Mouse (Mus musculus) cerebellum, adult 2 months (tissue): ENCODE measurements at regions not wholly inside any gene's neighbourhood (a gene's known extent, or its start where the extent isn't known, plus 50 kb on each side); places are given as distances from the start of the nearest gene placed in this dataset.

Source experiments
- DNase-seq, 2 experiments: peaks; one replicate each; pipeline ENCODE4 v3.0.0; 2021
- H3K27ac ChIP-seq: fragments of 200-500 bp; 2 replicates; pipeline ENCODE4 v1.5.1; 2012; ENCODE audit warnings: low read length, control low read depth, inconsistent platforms; ENCODE audit not compliant: insufficient read depth
- H3K27me3 ChIP-seq: fragments of 200-500 bp; 2 replicates; pipeline ENCODE4 v1.6.1; 2012; ENCODE audit warnings: inconsistent platforms, mild to moderate bottlenecking, low read length, moderate library complexity; ENCODE audit not compliant: control insufficient read depth, insufficient read depth
- H3K4me1 ChIP-seq: fragments of 200-500 bp; 2 replicates; pipeline ENCODE4 v1.6.1; 2011; ENCODE audit warnings: low read length; ENCODE audit not compliant: control insufficient read depth, insufficient read depth
- H3K4me3 ChIP-seq: fragments of 200-500 bp; replicated peaks from 2 replicates; pipeline ENCODE3; 2011; ENCODE audit warnings: mild to moderate bottlenecking, low read depth, low read length, control low read depth; ENCODE audit not compliant: insufficient read depth
- CTCF ChIP-seq: fragments of 200-500 bp; IDR thresholded peaks from 2 replicates; pipeline ENCODE4 v1.5.1; 2011; ENCODE audit warnings: low read depth, mild to moderate bottlenecking, control low read depth, low read length, moderate library complexity, borderline replicate concordance; ENCODE audit not compliant: insufficient read depth
- POLR2A ChIP-seq: fragments of 200-500 bp; IDR thresholded peaks from 2 replicates; pipeline ENCODE4 v1.6.1; 2011; ENCODE audit warnings: low read length, control low read depth, borderline replicate concordance; ENCODE audit not compliant: insufficient read depth
- WGBS: fragments of 180-500 bp; shearing (Covaris S2); methylation state at CpG from one replicate; pipeline ENCODE4 v1.1.7; 2018; 5-methylcytosine and 5-hydroxymethylcytosine counted together

DNA sequence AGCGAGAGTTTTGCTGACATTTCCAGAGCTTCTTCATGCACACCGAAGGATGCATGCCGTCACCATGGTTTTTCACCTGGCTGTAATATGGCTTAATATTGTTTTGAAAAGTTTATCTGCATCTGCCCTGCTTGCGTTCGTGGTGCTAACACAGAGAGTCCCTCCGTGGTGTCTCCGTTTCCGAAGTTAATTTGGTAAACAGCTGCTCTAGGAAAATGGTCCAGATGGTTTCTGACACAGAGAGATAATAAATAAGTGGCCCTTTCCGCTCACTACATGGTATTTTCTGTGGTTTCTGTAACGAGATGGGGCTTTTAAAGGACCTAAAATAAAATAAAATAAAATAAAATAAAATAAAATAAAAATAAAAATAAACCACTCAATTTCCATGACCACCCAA, 195.1 kb upstream of the Jmjd1c start:
- no peak overlapping the region for H3K27ac ChIP-seq
- 54% methylated on average over 10 of the region's 10 CpGs for WGBS
- no peaks in the 10 kb centered on the region for H3K27me3 ChIP-seq
- peaks cover 8% of the 10 kb centered on the region; the same call in 1 of the 2 replicates for H3K4me1 ChIP-seq
- TF ChIP-seq POLR2A (no peak), CTCF (no peak)
- no peak overlapping the region for H3K4me3 ChIP-seq
- DNase-seq: no peak

DNA sequence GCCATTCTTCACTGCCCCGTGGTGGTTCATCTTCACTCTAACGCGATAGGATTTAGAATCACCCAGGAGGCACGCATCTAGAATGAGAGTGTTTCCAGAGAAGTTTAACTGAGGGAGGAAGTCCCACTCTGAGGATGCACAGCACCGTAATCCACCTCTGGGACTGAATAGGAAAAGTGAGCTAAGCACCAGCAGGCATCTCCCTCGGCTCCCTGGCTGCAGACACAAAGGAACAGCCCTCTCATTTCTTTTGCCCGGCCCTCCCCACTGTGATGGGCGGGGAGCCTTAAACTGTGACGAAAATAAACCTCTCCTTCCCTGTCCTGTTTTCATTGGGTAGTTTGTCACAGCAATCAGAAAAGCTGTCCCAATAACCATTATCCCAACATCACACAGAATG, 194.1 kb upstream of the Jmjd1c start:
- TF ChIP-seq CTCF: no peak
- TF ChIP-seq POLR2A: no peak
- WGBS: 5% methylated on average over 9 of the region's 9 CpGs
- Histone ChIP-seq H3K4me1 (peaks cover 8% of the 10 kb centered on the region; the same call in 1 of the 2 replicates), H3K4me3 (peak overlapping the region; percentile 31), H3K27ac (no peak overlapping the region), H3K27me3 (no peaks in the 10 kb centered on the region)
- DNase-seq: no peak

DNA sequence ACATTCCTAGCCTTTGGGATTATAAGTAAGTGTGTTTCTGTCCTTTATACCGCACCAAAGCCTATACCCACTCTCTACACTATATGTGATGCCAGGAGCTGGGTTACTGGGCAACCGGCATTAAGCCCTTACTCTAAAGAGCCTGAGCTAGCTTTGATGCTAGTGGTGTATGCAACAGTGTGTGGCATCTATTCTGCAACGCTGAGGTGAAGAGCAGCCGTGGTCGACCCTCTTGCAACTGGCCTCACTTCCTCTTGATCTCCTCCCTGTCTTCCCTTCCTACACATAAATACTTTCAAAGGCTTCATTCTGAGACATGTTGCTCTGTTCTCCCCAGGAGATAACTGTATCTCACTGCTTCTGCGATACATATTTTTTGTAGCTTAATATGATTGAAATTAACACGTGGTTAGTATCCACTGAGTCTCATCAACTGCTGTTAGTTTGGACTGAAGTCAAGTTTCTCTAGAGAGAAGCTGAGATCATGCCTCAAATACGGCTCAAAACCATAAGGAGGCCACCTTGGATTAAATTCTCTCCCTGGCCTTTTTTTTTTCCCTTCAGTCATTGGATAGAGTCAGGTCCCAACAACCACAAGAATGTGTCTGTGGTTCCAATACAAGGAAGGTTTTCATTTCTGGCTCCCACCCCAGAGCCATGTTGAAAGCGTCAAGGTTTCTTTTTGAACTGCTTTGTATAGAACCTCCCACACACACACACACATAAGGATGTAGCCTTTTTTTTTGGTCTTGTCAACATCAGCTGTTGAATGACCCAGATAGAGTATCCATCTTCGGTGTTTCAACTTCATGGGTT, 191.2 kb upstream of the Jmjd1c start:
- no peak for DNase-seq
- Histone ChIP-seq H3K27ac (no peak overlapping the region), H3K4me3 (no peak overlapping the region), H3K27me3 (no peaks in the 10 kb centered on the region), H3K4me1 (peaks cover 8% of the 10 kb centered on the region; the same call in 1 of the 2 replicates)
- TF ChIP-seq POLR2A: no peak
- no peak for TF ChIP-seq CTCF
- WGBS: 46% methylated on average over 10 of the region's 10 CpGs

DNA sequence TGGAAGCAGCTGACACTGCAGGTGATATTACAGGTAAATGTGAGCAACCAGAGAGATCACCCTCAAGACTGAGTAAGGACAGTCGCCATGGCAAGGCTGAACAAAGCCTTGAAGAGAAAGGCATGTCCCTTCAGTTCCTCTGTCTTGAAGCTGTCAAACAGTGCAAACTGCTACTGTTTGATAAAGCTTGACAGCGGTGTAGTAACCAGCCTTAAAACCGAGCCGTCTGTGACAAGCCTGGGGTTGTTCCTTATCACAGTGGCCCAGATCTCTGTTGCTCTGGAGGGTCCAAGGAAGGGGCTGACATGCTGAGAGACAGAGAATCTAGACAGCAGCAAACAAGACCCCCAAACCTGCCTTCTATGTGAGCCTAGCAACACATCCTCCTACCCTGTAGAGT, 188.1 kb upstream of the Jmjd1c start:
- TF ChIP-seq CTCF (no peak), POLR2A (no peak)
- Histone ChIP-seq H3K4me1 (peaks cover 3% of the 10 kb centered on the region; the same call in 1 of the 2 replicates), H3K27ac (no peak overlapping the region), H3K4me3 (no peak overlapping the region), H3K27me3 (no peaks in the 10 kb centered on the region)
- DNase-seq: no peak
- WGBS: 87% methylated on average over 4 of the region's 4 CpGs

DNA sequence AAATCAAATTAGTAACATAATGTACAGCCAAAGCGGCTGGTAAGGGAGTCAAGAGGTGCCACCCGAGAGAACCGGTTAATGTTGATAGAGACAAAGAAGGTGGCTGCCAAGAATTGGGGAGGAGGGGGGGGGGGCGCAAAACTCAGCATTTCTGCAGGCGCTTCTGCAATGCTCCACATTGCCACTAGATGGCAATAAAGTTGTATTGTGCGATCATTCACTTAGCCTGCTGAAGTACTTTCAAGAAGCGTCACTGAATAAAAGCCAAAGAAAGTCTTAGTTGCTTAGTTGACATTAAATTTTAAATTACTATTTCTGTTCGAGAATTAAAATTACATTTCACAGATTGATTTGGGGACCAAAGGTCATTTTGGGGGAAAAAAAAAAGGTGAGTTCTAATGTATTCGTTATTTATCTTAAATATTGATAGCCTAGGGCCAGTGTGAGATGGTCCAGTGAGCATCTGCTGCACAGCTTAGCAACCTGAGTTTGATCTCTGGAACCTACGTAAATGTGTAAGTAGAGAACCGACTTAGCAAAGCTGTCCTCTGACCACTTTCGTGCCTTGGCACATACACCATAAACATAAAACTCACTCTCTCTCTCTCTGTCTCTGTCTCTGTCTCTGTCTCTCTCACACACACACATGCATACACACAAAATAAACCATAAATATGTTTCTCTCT, 186.6 kb upstream of the Jmjd1c start:
- DNase-seq: peak; percentile 51 to 56
- TF ChIP-seq CTCF (peak; percentile 69), POLR2A (no peak)
- 14% methylated on average over 12 of the region's 12 CpGs for WGBS
- Histone ChIP-seq H3K4me3 (no peak overlapping the region), H3K27me3 (no peaks in the 10 kb centered on the region), H3K4me1 (peaks cover 3% of the 10 kb centered on the region; the same call in 1 of the 2 replicates), H3K27ac (no peak overlapping the region)

DNA sequence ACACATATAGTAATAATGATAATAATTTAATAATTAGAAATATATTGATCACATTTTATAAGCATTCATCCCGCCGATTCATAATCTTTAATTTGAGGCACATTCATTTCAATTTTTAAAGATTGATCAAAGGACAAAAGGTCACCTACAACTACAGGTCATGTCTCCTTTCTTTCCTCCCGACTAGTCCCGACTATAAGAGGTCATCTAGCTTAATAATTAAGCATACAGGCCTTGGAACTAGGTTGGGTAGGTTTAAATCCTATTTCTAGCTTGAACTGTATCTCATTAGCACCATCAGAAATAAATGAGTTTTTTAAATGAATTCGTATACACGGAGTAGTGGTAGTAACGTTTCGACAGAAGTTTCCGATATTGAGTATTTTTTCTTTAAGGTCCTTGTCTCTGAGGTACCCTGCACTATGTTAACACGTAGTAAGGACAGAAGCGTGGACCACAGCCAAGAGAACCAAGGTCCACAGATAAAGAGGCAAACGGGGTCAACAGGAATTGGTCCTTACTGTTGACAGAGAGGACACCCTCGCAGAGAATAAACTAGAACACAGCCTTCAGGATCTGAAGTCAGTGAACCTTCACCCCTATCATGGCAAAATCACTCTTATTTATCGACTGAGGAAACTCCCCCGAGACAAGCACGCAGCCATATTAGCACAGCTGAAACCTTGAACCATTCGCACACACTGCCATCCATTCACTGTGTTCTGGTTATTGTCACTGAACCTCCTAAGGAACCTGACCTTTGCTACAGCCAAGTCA, 185.8 kb upstream of the Jmjd1c start:
- Histone ChIP-seq H3K27ac (no peak overlapping the region), H3K27me3 (no peaks in the 10 kb centered on the region), H3K4me1 (no peaks in the 10 kb centered on the region), H3K4me3 (no peak overlapping the region)
- WGBS: 78% methylated on average over 17 of the region's 17 CpGs
- TF ChIP-seq CTCF: no peak
- TF ChIP-seq POLR2A: no peak
- no peak for DNase-seq

DNA sequence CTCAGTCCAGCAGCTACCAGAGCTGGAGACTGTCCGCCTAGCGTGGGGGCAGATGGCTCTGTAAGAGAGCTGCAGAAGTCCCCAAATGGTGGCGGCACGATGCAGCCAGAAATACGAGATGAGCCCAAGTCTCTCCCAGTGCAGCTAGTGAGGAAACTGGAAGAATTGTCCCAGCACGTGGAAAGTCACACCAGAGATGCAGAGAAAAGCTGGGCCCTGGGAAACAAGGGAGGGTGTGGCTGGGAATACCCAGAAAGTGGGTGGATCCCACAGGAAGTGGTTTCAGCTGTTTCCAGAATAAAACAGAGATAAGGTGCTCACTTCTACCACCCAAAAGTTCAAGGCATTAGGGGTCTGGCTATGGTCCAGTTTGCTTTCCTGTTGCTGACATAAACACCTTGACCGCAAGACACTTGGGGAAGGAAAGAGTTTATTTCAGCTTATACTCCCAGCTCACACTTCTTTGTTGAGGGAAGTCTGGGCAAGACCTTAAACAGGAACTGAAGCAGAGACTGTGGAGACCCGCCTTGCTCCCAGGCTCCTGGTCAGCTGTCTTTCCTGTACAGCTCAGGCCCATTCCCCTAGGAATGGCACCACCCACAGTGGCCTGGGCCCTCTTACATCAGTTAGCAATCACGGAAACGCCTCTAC, 184.5 kb upstream of the Jmjd1c start:
- TF ChIP-seq POLR2A (no peak), CTCF (no peak; the same call in 1 of the 2 replicates)
- 45% methylated on average over 10 of the region's 10 CpGs for WGBS
- Histone ChIP-seq H3K4me3 (no peak overlapping the region), H3K27me3 (no peaks in the 10 kb centered on the region), H3K27ac (no peak overlapping the region), H3K4me1 (no peaks in the 10 kb centered on the region)
- DNase-seq: peak; percentile 40 to 41
